Mouse (Mus musculus) left cerebral cortex, adult 2 months (tissue): ENCODE results near the gene Trim2. TPM values are rescaled to one million over a fixed set of nuclear protein-coding genes. Genes with fewer than 3 reads are reported as not detected.

ENCODE experiments used
- DNase-seq, 2 experiments: peaks; one replicate each; pipeline ENCODE4 v3.0.0; 2021 to 2022; ENCODE audit warnings: low spot score in 2 of 2, mixed read lengths in 1 of 2; ENCODE audit errors: extremely low spot score in 1 of 2
- H3K27ac ChIP-seq: fragments of 200-600 bp; 2 replicates; pipeline ENCODE4 v1.8.1; 2022
- H3K4me3 ChIP-seq: fragments of 200-600 bp; 2 replicates; pipeline ENCODE4 v1.8.1; 2022
- CTCF ChIP-seq: fragments of 200-600 bp; IDR thresholded peaks from 2 replicates; pipeline ENCODE4 v1.8.1; 2022; ENCODE audit warnings: antibody characterized with exemption, mild to moderate bottlenecking, moderate library complexity
- intact Hi-C: fragments of 180-260 bp; cut with DNase I; formaldehyde crosslinking; loops from one replicate; pipeline ENCODE4 v1.15.1; 2025
- total RNA-seq, 2 experiments: library from RNA; stranded (reverse); gene quantifications; 2 replicates each; pipeline ENCODE4 v1.2.3; 2021

Gene Trim2
- total RNA-seq, 2 experiments from 2014 or later = 246 to 280 TPM

DNA sequence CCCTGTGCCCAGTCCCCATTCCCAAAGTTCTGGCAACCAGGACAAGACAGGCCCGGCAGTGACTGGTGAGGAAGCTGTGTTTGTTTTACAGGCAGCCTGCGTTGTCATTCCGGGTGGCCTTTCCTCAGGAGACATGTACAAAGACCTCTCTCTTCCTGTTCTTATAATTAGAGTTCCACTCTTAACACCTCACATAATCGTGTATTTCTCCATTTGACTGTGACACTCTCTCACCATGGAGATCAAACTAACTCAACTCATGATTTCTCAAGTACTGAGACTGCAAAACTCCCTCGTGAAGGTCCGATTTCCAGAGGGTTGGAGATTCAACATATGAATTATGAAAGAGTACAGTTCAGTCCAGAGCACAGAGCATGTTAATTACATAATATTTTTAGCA, 170.7 kb downstream of the Trim2 start:
- H3K4me3 ChIP-seq = no peak overlapping the region
- no peak for DNase-seq
- TF ChIP-seq CTCF = no peak
- H3K27ac ChIP-seq = no peak overlapping the region
- intact Hi-C loops = no loop called here

DNA sequence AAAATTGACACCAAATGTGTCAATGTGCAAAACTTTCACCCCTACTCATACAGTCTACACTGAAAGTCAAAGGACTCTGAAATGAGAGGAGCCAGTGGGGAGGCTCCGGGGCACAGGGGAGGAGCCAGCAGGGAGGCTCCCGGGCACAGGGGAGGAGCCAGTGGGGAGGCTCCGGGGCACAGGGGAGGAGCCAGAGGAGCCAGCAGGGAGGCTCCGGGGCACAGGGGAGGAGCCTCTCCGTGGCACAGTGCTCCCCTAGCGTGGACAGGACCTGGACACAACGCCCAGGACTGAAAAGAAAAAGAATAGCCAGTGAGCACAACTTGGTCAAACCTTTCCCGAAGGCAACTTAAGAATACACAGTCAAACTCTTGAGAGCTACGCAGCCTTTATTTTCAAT, 171.3 kb downstream of the Trim2 start:
- no peak overlapping the region for H3K4me3 ChIP-seq
- intact Hi-C loops = no loop called here
- TF ChIP-seq CTCF = no peak
- no peak overlapping the region for H3K27ac ChIP-seq
- no peak for DNase-seq

DNA sequence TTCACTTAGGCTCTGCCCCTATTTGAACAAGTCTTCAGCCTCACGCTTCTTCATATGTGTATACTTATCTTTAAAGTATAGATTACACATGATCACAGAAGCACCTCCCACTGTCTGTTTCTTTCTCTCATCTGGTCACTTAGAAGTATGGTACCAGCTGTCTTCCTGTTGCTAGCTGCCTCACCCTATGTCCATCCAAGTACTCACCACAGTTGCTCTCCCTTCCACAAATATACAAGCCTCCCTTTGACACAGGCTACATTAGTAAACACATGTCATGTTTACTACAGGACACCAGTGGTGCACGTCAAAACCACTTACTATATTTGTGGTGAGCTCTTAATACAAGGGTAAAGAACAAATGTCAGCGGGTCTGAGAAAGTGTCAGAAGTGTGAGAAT, 175.3 kb downstream of the Trim2 start:
- TF ChIP-seq CTCF = no peak
- intact Hi-C loops = no loop called here

DNA sequence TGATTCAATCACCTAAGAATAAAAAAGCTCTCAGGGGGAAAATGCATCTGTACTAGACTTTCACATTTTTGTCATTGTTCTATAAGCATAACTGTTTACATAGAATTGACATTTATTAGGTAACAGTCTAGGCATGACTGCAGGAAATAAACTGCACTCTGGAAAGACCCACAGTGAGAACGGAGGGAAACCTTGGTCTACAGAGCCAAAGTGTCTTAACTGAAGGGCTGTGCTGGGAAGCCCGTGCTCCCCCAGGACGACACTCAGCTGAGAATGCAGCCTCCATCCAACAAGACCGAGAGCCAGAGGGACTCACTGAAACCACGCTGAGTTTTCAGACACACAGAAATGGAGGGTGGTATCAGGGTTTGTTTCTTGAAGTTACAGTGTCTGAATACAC, 175.9 kb downstream of the Trim2 start:
- TF ChIP-seq CTCF = no peak
- intact Hi-C loops = no loop called here
- H3K4me3 ChIP-seq = no peak overlapping the region
- no peak overlapping the region for H3K27ac ChIP-seq
- no peak for DNase-seq

More for the DNA sequence above, 175.3 kb downstream of the Trim2 start:
- no peak for DNase-seq
- no peak overlapping the region for H3K27ac ChIP-seq
- H3K4me3 ChIP-seq = no peak overlapping the region

DNA sequence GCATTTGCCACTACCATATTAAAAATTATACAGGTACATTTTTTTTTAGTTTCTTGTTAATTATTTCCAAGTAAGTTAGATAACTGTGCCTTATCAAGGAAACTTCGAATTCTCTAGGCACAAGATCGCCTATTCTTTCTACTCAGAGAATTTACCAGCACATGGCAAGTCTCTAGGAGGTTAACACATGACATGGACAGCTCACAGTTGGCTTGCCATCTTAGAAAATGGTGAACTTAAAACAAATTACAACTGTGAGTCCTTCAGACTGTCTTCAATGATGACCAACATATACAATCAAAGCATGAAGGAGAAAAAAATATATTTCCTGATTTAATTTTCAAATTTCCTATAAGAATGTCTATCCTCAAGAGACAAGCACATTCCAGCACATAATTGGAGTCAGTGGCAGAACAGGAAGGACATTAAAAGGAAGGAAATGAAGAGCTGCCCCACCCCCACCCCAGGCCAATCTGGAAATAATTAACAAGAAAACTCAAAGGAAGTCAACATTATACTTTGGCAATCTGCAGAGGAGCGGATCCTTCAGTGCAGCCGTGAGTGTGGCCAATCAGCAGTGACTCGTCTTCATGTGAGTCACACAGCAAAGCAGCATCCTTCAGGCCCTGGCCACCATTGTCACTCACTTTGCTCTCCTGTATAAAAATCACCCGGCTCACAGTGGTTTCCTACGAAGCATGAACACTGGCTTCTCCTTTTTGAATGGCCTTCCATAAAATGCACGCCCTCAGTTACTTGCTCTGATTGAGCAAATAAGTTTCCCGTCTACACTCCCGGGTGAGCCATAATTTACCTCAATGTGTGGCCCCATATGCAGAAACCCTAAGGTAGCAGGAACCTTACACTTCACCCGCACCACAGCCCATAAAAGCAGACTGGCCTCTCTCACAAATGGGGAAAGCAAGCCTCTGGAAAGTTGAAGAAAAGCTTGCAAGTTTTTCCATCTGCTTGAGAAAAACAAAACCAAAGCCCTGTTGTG, 177.5 kb downstream of the Trim2 start:
- H3K27ac ChIP-seq = no peak overlapping the region
- no peak for DNase-seq
- intact Hi-C loops = loop anchor here (5.0 to 10.0 kb wide), 2 partner anchors 87 to 214 kb away; partner anchors contain the start of gene Tmem131l
- no peak overlapping the region for H3K4me3 ChIP-seq
- no peak for TF ChIP-seq CTCF

DNA sequence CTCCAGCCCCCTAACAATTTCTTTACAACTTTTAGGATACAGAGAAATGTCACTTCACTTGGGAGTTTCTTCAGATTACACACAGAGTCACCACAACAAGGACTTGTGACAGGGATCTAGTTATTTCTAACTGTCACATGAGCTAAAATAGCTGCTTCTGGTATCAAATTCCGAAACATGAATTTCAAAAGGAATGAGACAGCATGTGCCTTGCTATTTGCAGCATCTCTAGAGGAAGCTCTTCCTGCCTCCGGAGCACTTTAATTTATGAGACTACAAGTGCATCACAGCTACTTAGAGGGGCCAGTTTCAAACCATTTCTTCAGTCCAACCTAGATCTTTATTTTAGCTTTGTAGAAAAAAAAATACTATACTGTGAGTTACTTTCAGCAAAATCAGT, 179.2 kb downstream of the Trim2 start:
- DNase-seq = no peak
- intact Hi-C loops = loop anchor here (5.0 to 10.0 kb wide), 2 partner anchors 85 to 213 kb away; partner anchors contain the start of gene Tmem131l
- Histone ChIP-seq H3K27ac (no peak overlapping the region), H3K4me3 (no peak overlapping the region)
- no peak for TF ChIP-seq CTCF

DNA sequence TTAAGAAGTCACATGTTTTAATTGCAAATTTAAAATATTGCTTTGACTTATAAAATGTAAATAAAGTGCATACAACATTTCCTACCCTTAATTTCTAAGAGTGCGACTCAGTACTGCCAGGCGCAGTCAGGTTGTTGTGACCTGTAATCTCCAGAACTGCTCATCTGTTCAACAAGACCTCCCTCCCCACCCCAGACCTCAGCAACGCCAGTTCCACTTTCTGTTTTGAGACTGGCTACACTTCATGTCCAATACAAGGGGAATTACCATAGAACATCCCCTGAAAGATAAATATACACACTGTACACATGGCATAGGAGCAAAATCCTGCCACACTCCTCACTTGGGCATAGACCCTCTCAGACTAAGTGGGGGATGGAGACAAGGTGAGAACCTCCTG, 180.0 kb downstream of the Trim2 start:
- intact Hi-C loops = loop anchor here (5.0 to 10.0 kb wide), 2 partner anchors 84 to 212 kb away; partner anchors contain the start of gene Tmem131l
- no peak overlapping the region for H3K27ac ChIP-seq
- no peak for DNase-seq
- no peak overlapping the region for H3K4me3 ChIP-seq
- no peak for TF ChIP-seq CTCF

DNA sequence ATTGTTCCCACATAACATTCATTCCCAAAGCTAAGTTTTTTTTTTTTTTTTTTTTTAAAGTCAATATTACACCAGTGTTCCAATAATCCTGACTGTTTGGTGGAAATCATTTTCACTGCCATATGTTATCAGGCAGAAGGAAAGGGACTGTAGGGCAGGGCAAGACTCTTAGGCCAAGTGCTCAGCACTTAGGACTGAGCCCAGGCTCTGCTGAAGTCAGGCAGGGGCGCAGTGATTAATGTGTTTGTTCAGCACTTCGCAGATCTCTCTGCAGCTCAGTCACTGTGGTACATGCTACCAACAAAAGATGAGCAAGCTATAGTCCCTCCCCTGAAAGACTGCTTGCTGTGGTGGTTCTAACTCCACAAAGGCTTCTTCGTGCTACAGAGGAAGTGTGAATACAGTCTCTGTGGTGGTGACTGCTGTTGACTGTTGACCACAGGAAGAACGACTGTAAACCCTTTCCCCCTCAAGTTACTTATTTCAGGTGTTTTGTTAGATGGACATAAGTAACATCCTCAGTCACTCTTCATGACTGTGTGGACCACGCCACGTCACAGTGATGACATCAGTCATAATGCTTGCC, 180.9 kb downstream of the Trim2 start:
- DNase-seq = no peak
- intact Hi-C loops = loop anchor here (5.0 to 10.0 kb wide), 2 partner anchors 83 to 211 kb away; partner anchors contain the start of gene Tmem131l
- TF ChIP-seq CTCF = no peak
- Histone ChIP-seq H3K4me3 (no peak overlapping the region), H3K27ac (no peak overlapping the region)

DNA sequence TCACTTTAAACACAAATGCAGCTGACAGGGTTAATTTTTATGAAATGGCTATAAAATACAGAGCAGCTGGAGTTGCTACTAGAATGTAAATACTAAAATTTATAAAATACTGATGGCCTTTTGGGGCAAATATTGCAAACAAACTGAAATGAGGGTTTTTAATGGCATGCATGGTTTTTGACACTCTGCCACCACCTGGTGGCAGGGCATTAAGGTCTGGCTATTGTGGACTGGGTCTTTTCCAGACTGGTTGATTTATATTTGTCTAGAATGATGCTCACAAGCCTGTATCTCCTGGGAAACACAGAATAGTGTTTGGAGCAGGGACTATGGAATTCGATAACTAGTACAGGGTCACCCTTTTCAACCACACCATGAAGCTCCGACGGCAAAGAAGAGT, 183.2 kb downstream of the Trim2 start:
- peak in 1 of 2 experiments; percentile 17 for DNase-seq
- intact Hi-C loops = loop anchor here (1.0 to 10.0 kb wide), 2 partner anchors 176 to 209 kb away; no protein-coding TSS in a partner anchor

DNA sequence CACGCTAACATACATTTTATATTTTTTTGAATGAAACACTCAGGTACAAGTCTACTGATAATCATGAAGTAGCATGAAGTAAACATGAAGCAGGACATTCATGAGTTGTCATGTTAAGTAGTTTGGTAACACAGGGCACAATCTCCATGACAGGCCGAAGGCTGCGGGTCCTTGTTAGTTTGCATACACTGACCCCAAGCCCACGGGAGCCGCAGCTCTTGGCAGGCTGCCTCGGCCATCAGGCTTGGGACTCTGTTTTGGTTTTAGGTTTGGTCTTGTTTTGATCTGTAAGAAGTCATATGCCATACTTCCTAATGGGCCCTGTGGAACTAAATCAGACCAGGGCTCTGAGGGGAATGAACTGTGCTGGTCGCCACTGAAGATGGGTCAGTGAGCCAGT, 188.0 kb downstream of the Trim2 start:
- intact Hi-C loops = no loop called here
- no peak overlapping the region for H3K27ac ChIP-seq
- TF ChIP-seq CTCF = no peak
- DNase-seq = no peak
- H3K4me3 ChIP-seq = no peak overlapping the region

More for the DNA sequence above, 183.2 kb downstream of the Trim2 start:
- TF ChIP-seq CTCF = peak; percentile 69
- Histone ChIP-seq H3K27ac (no peak overlapping the region), H3K4me3 (no peak overlapping the region)

DNA sequence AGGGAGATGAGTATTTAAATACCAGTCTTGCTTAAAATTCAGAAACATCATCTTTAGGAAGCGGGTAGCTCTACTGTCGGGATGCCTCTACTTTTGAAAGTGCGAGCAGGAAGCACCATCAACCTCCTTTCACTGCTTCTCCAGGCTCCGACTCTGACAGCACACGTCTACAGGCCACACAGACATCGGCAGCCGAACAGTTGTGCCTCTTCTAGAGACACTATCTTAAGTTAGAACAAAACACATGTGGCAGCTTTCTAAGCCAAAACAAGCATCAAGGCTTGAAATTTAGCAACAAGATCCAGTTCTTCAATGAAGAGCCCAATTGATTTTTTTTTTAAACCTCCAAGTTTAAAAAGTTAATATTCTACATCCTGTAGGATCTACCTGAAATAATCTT, 188.5 kb downstream of the Trim2 start:
- no peak overlapping the region for H3K27ac ChIP-seq
- H3K4me3 ChIP-seq = no peak overlapping the region
- no peak for TF ChIP-seq CTCF
- intact Hi-C loops = no loop called here
- no peak for DNase-seq

Other genes starting within 250 kb of the Trim2 start
- gene Mnd1, start 151.1 kb downstream of the Trim2 start, total RNA-seq = under 1 TPM; 0.68 to 0.96 TPM
- gene Gm6525, start 132.8 kb downstream of the Trim2 start, total RNA-seq = not detected
- 1 to 10 TPM; 3.4 to 4.5 TPM for gene Fhdc1, start 173.6 kb upstream of the Trim2 start, total RNA-seq